Mouse (Mus musculus) thymus, adult 2 months (tissue): ENCODE data around the gene Ncapd3.

Experiments used
- CTCF ChIP-seq: fragments of 200-500 bp; IDR thresholded peaks from 2 replicates; pipeline ENCODE4 v1.5.1; 2012; ENCODE audit warnings: mild to moderate bottlenecking, control low read depth, low read length, moderate library complexity, borderline replicate concordance; ENCODE audit not compliant: control insufficient read depth, poor library complexity, insufficient read depth; ENCODE audit errors: extremely low read depth
- POLR2A ChIP-seq: fragments of 200-500 bp; IDR thresholded peaks from 2 replicates; pipeline ENCODE4 v1.6.1; 2012; ENCODE audit warnings: mild to moderate bottlenecking, low read length, control low read depth, moderate library complexity; ENCODE audit not compliant: control insufficient read depth, poor library complexity, insufficient read depth; ENCODE audit errors: extremely low read depth

GRCm38 (mm10) chr9:27135372-27135771 lies 105.4 kb downstream of the Ncapd3 start:
- TF ChIP-seq POLR2A, result no peak
- no peak for TF ChIP-seq CTCF
